Mouse (Mus musculus) intestine, embryonic 15.5 days (tissue): ENCODE measurements around the gene Klrg1. TPM values are rescaled to one million over a fixed set of nuclear protein-coding genes. Genes with fewer than 3 reads are reported as not detected.

ENCODE experiments used
- ATAC-seq: fragments of 200-750 bp; cut with Nextera tagmentation; 2 replicates; pipeline ENCODE4 v1.8.0; 2017; ENCODE audit warnings: moderate TSS enrichment, moderate library complexity
- H3K27ac ChIP-seq: fragments of 300-500 bp; sonication (generic); 2 replicates; pipeline ENCODE4 v1.5.1; 2015; ENCODE audit warnings: mild to moderate bottlenecking, inconsistent platforms
- H3K27me3 ChIP-seq: fragments of 300-500 bp; sonication (generic); replicated peaks from 2 replicates; pipeline ENCODE4 v1.6.1; 2015; ENCODE audit warnings: inconsistent platforms
- H3K36me3 ChIP-seq: fragments of 300-500 bp; sonication (generic); 2 replicates; pipeline ENCODE4 v1.6.1; 2015; ENCODE audit warnings: inconsistent platforms
- H3K4me1 ChIP-seq: fragments of 300-500 bp; sonication (generic); replicated peaks from 2 replicates; pipeline ENCODE4 v1.6.1; 2015; ENCODE audit warnings: inconsistent platforms
- H3K4me2 ChIP-seq: fragments of 300-500 bp; sonication (generic); replicated peaks from 2 replicates; pipeline ENCODE4 v1.6.1; 2015; ENCODE audit warnings: mild to moderate bottlenecking, inconsistent platforms
- H3K4me3 ChIP-seq: fragments of 300-500 bp; sonication (generic); replicated peaks from 2 replicates; pipeline ENCODE4 v1.5.1; 2015; ENCODE audit warnings: inconsistent platforms
- H3K9ac ChIP-seq: fragments of 300-500 bp; sonication (generic); 2 replicates; pipeline ENCODE4 v1.6.1; 2015; ENCODE audit warnings: inconsistent platforms
- H3K9me3 ChIP-seq: fragments of 300-500 bp; sonication (generic); 2 replicates; pipeline ENCODE4 v1.6.1; 2016; ENCODE audit warnings: inconsistent platforms
- WGBS: fragments of 180-500 bp; shearing (Covaris S2); methylation state at CpG from one replicate; pipeline ENCODE4 v1.1.7; 2015; 5-methylcytosine and 5-hydroxymethylcytosine counted together
- polyA plus RNA-seq: library from polyadenylated mRNA; unstranded; fragments of >200 nt; fragmentation: Nextera tagmentation; extraction: Ambion mirVana; gene quantifications from 2 replicates; pipeline ENCODE4 v1.2.1, GENCODE M21; 2015

Klrg1 gene
- not detected in 2 replicates for polyA plus RNA-seq

GRCm38 (mm10) chr6:122282782-122283181, at the start of gene Klrg1:
TSS of gene Klrg1 (minus strand) at chr6:122282882.
- H3K4me2 ChIP-seq: no peak within 1 kb of the TSS

DNA sequence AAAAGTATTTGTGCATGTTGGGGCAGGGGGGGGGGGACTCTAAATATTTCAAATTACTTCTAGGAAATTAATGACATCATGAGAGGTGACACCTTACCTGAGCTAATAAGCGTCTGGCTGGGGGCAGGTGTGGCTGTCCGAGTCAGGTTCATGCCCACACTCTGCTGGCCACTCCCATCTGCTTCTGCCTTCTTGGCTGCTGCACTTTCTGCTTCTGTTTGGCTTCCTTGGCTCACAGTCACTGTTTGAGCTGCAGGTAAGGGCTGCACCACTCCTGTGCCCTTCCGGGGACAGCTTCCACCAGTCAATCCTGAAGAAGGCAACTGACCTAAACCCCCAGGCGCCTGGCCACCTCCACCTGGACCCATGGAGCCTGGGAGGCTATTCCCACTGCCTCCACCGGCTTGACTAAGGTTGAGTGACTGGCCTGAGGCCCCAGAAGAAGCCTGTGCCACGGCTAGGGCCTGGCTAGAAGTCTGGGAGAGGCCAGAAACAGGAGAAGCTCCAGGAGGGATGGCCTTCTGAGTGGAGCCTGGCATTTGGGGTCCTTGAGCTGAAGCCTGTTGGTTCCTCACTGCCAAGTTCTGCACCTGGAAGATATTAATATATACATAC, 42.8 kb upstream of the Klrg1 start:
- Histone ChIP-seq H3K27ac (no peak overlapping the region), H3K4me1 (no peaks in the 10 kb centered on the region), H3K9ac (no peak overlapping the region), H3K27me3 (no peaks in the 10 kb centered on the region), H3K36me3 (peaks cover 8% of the 10 kb centered on the region), H3K4me2 (no peak overlapping the region), H3K4me3 (no peak overlapping the region), H3K9me3 (no peaks in the 10 kb centered on the region)
- no peak for ATAC-seq
- whole genome bisulfite sequencing: 93% methylated on average over 6 of the region's 6 CpGs

More at GRCm38 (mm10) chr6:122282782-122283181, at the start of gene Klrg1:
- H3K4me3 ChIP-seq: no peak within 1 kb of the TSS
- H3K9ac ChIP-seq: no peak within 1 kb of the TSS
- H3K27ac ChIP-seq: no peak within 1 kb of the TSS
- no peak for ATAC-seq
- H3K27me3 ChIP-seq: no peaks in the 10 kb centered on the region
- no peaks in the 10 kb centered on the region for H3K9me3 ChIP-seq
- WGBS: 80% methylated on average over 6 of the region's 6 CpGs
- H3K36me3 ChIP-seq: no peaks in the 10 kb centered on the region
- H3K4me1 ChIP-seq: no peaks in the 10 kb centered on the region

- 95% methylated on average over 1 of the region's 1 CpGs for WGBS
- no peaks in the 10 kb centered on the region for H3K4me1 ChIP-seq
- no peaks in the 10 kb centered on the region for H3K27me3 ChIP-seq
- H3K27ac ChIP-seq: no peak overlapping the region
- no peak overlapping the region for H3K9ac ChIP-seq
- no peak overlapping the region for H3K4me3 ChIP-seq
- no peaks in the 10 kb centered on the region for H3K9me3 ChIP-seq
- H3K36me3 ChIP-seq: peaks cover 25% of the 10 kb centered on the region
- no peak for ATAC-seq
- no peak overlapping the region for H3K4me2 ChIP-seq
These were observed 36.0 kb upstream of the Klrg1 start for GRCm38 (mm10) chr6:122318726-122319125.

DNA sequence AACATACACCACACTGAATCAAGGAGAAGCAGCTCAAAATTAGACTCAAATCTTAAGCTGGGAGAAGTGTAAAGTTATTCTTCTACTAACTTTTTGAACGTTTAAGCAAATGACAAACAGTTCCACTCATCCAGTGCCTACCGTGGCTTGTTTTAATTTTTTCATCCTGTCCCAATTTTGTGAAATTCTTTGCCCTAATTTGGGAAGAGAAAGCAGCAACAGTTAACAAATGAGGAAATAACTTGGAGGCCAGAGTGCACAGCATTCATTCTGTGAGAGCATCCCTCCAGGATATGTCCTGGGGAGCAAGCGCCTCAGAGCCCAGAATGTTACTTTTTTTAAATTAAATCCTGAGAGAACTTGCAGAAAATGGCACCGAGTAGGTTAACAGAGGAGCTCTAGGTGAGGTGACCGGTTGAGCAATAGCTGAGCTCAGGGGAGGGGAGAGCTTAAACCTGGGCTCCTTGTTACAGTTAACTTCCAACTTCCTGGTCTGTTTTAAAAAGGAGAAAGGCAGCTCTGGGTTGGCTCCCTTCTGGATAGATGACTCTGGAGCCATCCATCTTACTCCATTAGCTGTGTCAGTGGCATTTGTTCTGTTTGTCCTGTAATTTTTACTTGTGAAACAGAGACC, 27.6 kb upstream of the Klrg1 start:
- H3K9me3 ChIP-seq: no peaks in the 10 kb centered on the region

DNA sequence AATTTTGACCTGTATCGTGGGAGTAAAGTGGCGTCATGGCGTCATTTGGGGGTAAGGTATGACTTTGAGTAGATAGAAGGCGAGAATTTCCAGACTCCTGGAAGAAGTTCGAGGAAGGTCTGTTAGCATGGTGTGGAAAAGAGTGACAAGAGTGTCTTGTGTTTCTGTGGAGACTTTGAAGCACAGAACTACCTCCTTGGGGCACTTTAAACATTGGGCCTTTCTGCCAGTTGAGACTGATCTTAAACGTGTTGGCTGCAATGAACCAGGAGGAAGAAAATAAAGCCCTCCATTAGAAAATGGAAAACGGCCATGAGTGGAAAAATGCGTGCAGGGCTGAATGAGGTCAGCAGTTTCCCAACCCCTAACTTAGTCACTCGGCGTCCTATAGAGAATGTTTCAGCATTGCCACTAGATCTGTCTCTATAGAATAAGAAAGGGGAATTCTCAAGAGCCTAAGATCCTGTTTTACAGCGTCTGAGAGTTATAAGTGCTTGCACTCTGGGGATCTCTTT, 26.8 kb upstream of the Klrg1 start:
- Histone ChIP-seq H3K27me3 (no peaks in the 10 kb centered on the region), H3K36me3 (peaks cover 6% of the 10 kb centered on the region; the same call in 1 of the 2 replicates), H3K9me3 (no peaks in the 10 kb centered on the region), H3K4me1 (peaks cover 8% of the 10 kb centered on the region; the same call in 1 of the 2 replicates), H3K4me2 (peak overlapping the region; percentile 67), H3K4me3 (peak overlapping the region; percentile 88), H3K27ac (peak overlapping the region; percentile 83; the same call in 1 of the 2 replicates), H3K9ac (peak overlapping the region; percentile 88)
- ATAC-seq: no peak
- 6% methylated on average over 11 of the region's 11 CpGs for WGBS

More for the DNA sequence above, 27.6 kb upstream of the Klrg1 start:
- ATAC-seq: no peak
- 44% methylated on average over 5 of the region's 5 CpGs for WGBS
- peaks cover 8% of the 10 kb centered on the region; the same call in 1 of the 2 replicates for H3K4me1 ChIP-seq
- peak overlapping the region; percentile 67 for H3K4me2 ChIP-seq
- H3K4me3 ChIP-seq: peak overlapping the region; percentile 88
- peak overlapping the region; percentile 88; the same call in 1 of the 2 replicates for H3K9ac ChIP-seq
- H3K36me3 ChIP-seq: peaks cover 10% of the 10 kb centered on the region; the same call in 1 of the 2 replicates
- no peak overlapping the region for H3K27ac ChIP-seq
- no peaks in the 10 kb centered on the region for H3K27me3 ChIP-seq

DNA sequence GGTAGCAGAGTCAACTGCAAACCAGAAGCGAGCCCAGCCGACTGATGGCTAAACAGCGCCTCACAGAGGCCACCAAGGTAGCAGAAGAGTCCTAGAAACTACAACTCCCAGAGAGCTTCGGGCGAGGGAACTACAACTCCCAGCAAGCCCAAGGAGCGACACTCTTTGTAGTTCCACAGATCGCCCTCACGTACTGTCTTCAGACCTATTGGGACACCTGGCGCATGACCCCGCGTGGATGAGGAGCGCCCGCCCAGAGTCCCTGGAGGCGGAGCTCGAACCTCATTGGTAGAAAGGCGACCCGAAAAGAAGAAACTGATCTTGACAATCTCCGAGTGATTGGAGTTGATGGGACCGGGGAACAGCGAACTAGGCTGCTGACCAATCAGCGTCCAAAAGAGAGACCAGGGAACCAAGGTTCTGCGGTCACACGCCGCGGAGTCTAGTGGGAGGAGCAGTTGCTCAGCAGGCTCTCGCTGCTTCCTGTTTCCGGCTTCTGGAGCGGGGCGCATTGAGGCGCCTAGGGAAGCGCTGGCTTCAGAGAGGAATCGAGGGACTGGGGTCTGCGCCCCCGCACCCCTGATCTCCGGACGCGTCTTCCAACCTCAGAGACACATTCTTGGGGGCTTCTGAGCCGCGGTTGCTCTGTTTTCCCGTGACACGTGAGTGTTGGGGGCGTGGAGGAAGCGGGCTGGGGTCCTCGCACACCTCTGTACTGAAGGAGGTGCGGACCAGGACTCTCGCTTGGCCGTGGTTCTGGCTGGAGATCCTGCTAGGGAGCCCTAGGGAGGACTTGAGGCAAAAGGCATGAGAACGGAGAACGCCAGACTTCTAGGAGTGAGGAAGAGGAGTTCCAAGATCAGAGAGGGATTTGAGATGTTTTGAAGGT, 26.1 kb upstream of the Klrg1 start, which contains the start of gene M6pr:
M6pr (plus strand) TSS at position 216 of the 889 bp plus-strand sequence.
- H3K9me3 ChIP-seq: no peaks in the 10 kb centered on the region
- H3K4me2 ChIP-seq: peak within 1 kb of the TSS; percentile 67
- under 1% methylated on average over 49 of the region's 49 CpGs for WGBS
- H3K4me1 ChIP-seq: peaks cover 8% of the 10 kb centered on the region; the same call in 1 of the 2 replicates
- peak; percentile 100 for ATAC-seq
- peak within 1 kb of the TSS; percentile 88 for H3K9ac ChIP-seq
- no peaks in the 10 kb centered on the region for H3K27me3 ChIP-seq
- H3K36me3 ChIP-seq: no peaks in the 10 kb centered on the region
- peak within 1 kb of the TSS; percentile 88 for H3K4me3 ChIP-seq
- peak within 1 kb of the TSS; percentile 83 for H3K27ac ChIP-seq

GRCm38 (mm10) chr6:122308136-122308504, 25.4 kb upstream of the Klrg1 start:
- H3K4me1 ChIP-seq: peaks cover 8% of the 10 kb centered on the region; the same call in 1 of the 2 replicates

DNA sequence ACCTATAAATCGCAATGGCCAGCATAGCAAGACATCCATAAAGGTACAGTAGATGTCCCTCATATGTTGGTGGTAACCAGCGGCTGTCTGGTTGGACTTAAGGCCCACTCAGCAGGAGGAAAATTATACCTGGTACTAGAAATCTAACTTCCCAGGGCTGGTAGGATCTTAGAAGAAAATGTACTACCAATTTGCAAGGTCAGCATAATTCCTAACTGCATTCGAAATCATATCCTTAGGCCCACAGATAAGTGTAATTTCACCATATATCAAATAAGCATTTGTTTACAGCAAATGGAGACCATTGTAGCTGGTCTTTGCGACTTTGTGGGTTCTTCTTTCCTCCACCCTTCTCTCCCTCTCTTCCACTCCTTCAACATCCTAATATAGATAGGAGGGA, 24.0 kb upstream of the Klrg1 start:
- Histone ChIP-seq H3K4me2 (no peak overlapping the region), H3K4me1 (peaks cover 8% of the 10 kb centered on the region; the same call in 1 of the 2 replicates), H3K9me3 (no peaks in the 10 kb centered on the region), H3K9ac (no peak overlapping the region), H3K36me3 (no peaks in the 10 kb centered on the region), H3K4me3 (no peak overlapping the region), H3K27ac (no peak overlapping the region), H3K27me3 (no peaks in the 10 kb centered on the region)
- 84% methylated on average over 4 of the region's 4 CpGs for WGBS
- ATAC-seq: no peak

More at GRCm38 (mm10) chr6:122308136-122308504, 25.4 kb upstream of the Klrg1 start:
- WGBS: 65% methylated on average over 6 of the region's 6 CpGs
- Histone ChIP-seq H3K9ac (no peak overlapping the region), H3K4me3 (no peak overlapping the region), H3K36me3 (no peaks in the 10 kb centered on the region), H3K27me3 (no peaks in the 10 kb centered on the region), H3K9me3 (no peaks in the 10 kb centered on the region), H3K4me2 (peak overlapping the region; percentile 67), H3K27ac (no peak overlapping the region)
- peak; percentile 27; the same call in 1 of the 2 replicates for ATAC-seq

GRCm38 (mm10) chr6:122304790-122305555, 22.3 kb upstream of the Klrg1 start:
- no peaks in the 10 kb centered on the region for H3K27me3 ChIP-seq
- no peak overlapping the region for H3K27ac ChIP-seq
- H3K4me1 ChIP-seq: no peaks in the 10 kb centered on the region
- H3K4me3 ChIP-seq: no peak overlapping the region
- no peak for ATAC-seq
- no peak overlapping the region for H3K4me2 ChIP-seq
- H3K36me3 ChIP-seq: no peaks in the 10 kb centered on the region
- 82% methylated on average over 12 of the region's 12 CpGs for WGBS
- no peaks in the 10 kb centered on the region for H3K9me3 ChIP-seq
- H3K9ac ChIP-seq: no peak overlapping the region

DNA sequence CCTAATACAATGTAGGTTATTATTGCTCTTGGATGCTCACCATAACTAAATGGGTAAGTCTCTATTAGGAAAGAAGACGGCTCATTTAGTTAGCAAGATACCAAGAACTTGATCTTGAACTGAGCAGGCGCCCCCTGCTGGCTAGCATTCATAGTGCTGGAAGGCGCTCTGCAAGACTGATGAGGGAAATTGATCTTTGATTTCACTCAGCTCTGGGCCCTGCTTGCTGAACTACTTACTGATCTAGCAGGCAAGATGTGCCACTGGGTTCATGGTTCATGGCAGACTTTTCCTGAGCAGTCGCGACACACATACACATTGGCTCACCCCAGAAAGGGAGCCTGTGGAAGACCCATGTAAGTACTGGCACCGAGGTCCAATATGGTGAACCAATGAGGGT, 21.7 kb upstream of the Klrg1 start:
- no peaks in the 10 kb centered on the region for H3K27me3 ChIP-seq
- no peaks in the 10 kb centered on the region for H3K4me1 ChIP-seq
- H3K4me3 ChIP-seq: no peak overlapping the region
- H3K9ac ChIP-seq: no peak overlapping the region
- ATAC-seq: no peak
- 33% methylated on average over 6 of the region's 6 CpGs for WGBS
- no peaks in the 10 kb centered on the region for H3K36me3 ChIP-seq
- no peaks in the 10 kb centered on the region for H3K9me3 ChIP-seq
- H3K4me2 ChIP-seq: no peak overlapping the region
- H3K27ac ChIP-seq: no peak overlapping the region

GRCm38 (mm10) chr6:122303526-122303925, 20.8 kb upstream of the Klrg1 start:
- no peak overlapping the region for H3K4me3 ChIP-seq
- H3K9me3 ChIP-seq: no peaks in the 10 kb centered on the region
- no peaks in the 10 kb centered on the region for H3K4me1 ChIP-seq
- no peak for ATAC-seq
- WGBS: 75% methylated on average over 9 of the region's 9 CpGs
- H3K27me3 ChIP-seq: no peaks in the 10 kb centered on the region
- no peak overlapping the region for H3K9ac ChIP-seq
- H3K27ac ChIP-seq: no peak overlapping the region
- H3K36me3 ChIP-seq: no peaks in the 10 kb centered on the region
- H3K4me2 ChIP-seq: no peak overlapping the region
